30 mouse cellular contexts compared by ENCODE assay signal in the genomic region with DNA sequence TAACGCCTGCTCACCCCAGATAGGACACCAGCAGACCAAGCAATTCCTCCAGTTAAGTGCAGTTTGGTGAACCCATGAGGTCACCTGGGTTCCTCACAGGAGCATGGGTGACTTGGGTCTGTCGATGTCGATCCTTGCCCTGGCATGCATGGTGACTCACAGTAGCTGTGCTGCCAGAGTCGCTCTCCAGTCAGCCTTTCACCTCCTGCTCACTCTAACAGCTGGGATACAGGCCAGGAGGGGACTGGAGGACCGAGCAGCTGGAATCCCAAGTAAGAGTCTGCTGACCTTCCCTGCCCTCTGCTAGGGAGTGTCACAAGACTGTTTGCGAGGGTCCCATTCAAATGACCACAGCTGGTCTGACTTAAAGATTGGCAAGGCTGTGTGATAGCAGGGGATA. TPM values are rescaled to one million over a fixed set of nuclear protein-coding genes. Genes with fewer than 3 reads are reported as not detected.
A peak's percentile ranks its signal among the peaks of the same experiment; 100 is the strongest.
DNase-seq lines count a peak whose midpoint lies in the region; ATAC-seq lines count a peak whose summit lies in the region.
"Had no signal": no experiment of that assay in that cellular context is flagged by ENCODE, and none has a peak within 500 bp of the region (broad histone marks: within the 10 kb centered on the region; RNA-seq: fewer than 3 reads in every experiment).

No protein-coding gene starts in this region.

- peaks cover 10% of the 10 kb centered on the region; the same call in 1 of the 2 replicates for H3K36me3 ChIP-seq in heart, embryonic 10.5 days
- peaks cover 6% of the 10 kb centered on the region; the same call in 1 of the 2 replicates for H3K36me3 ChIP-seq in kidney, embryonic 16.5 days (ENCODE audit: insufficient read depth, low read length)
- H3K36me3 ChIP-seq: midbrain, embryonic 15.5 days had no signal

- no peaks in the 10 kb centered on the region for H3K27me3 ChIP-seq in heart, embryonic 10.5 days (ENCODE audit: insufficient read depth, poor library complexity, severe bottlenecking)
- H3K27me3 ChIP-seq in kidney, embryonic 16.5 days (ENCODE audit: insufficient read depth, low read length): no peaks in the 10 kb centered on the region
- H3K27me3 ChIP-seq: CH12.LX; hindbrain, embryonic 15.5 days; limb, embryonic 12.5 days; liver, embryonic 12.5 days; midbrain, embryonic 15.5 days; neural tube, embryonic 12.5 days; Patski had no signal

- H3K4me2 ChIP-seq in kidney, embryonic 16.5 days (replicated peaks; ENCODE audit: low read depth, low read length): no peak overlapping the region
- H3K4me2 ChIP-seq: hindbrain, embryonic 15.5 days; limb, embryonic 12.5 days; liver, embryonic 12.5 days; midbrain, embryonic 15.5 days; neural tube, embryonic 12.5 days had no signal

- 0 out of 2 replicates have a peak, but pooled peaks have one; percentile 27 for ATAC-seq in kidney, embryonic 16.5 days (ENCODE audit: low FRiP score, low TSS enrichment)
- ATAC-seq: forebrain, embryonic 14.5 days; inflammation-experienced regulatory T-cells, adult 6 months; liver, embryonic 12.5 days; liver, postnatal 0 days; midbrain, embryonic 15.5 days; Patski had no signal

- 78% methylated on average over 6 of the region's 6 CpGs for WGBS in heart, embryonic 10.5 days
- 63% methylated on average over 6 of the region's 6 CpGs for WGBS in kidney, embryonic 16.5 days

- no peak overlapping the region for H3K27ac ChIP-seq in heart, embryonic 10.5 days
- no peak overlapping the region for H3K27ac ChIP-seq in kidney, embryonic 16.5 days (ENCODE audit: low read length)
- H3K27ac ChIP-seq: hindbrain, embryonic 10.5 days; hindbrain, embryonic 15.5 days; limb, embryonic 12.5 days; liver, embryonic 12.5 days; midbrain, embryonic 10.5 days; midbrain, embryonic 15.5 days; neural tube, embryonic 12.5 days had no signal

- peak; percentile 68 for DNase-seq in heart, adult 11 months
- no peak for DNase-seq in heart, embryonic 10.5 days (ENCODE audit: low spot score)
- no peak for DNase-seq in kidney, adult 9 months
- DNase-seq in 3134 (ENCODE audit: extremely low read depth, insufficient read length, low spot score): peak; percentile 25
- peak; percentile 4 for DNase-seq in Muller cell, postnatal 12 days (ENCODE audit: inconsistent ontology term)
- DNase-seq in layer of hippocampus, postnatal 36 days: no peak
- DNase-seq in ovary, postnatal 36 days (ENCODE audit: low spot score): no peak
- DNase-seq: adrenal gland, adult 8-10 months; cerebellum, adult 11 months; cerebellum, adult 9-10 months; cerebellum, postnatal 36 days; gastrocnemius, postnatal 36 days; kidney, adult 2 months; kidney, postnatal 10 days; liver, postnatal 0 days; right cerebral cortex, postnatal 4 days; thymus, adult 2 months; thymus, postnatal 36 days had no signal

- H3K9ac ChIP-seq in kidney, embryonic 16.5 days (replicated peaks; ENCODE audit: low read length): no peak overlapping the region
- H3K9ac ChIP-seq: hindbrain, embryonic 15.5 days; limb, embryonic 12.5 days; liver, embryonic 12.5 days; liver, postnatal 0 days; midbrain, embryonic 15.5 days; neural tube, embryonic 12.5 days had no signal

- no peaks in the 10 kb centered on the region for H3K9me3 ChIP-seq in heart, embryonic 10.5 days
- no peaks in the 10 kb centered on the region for H3K9me3 ChIP-seq in kidney, embryonic 16.5 days (ENCODE audit: low read length)
- H3K9me3 ChIP-seq: hindbrain, embryonic 10.5 days; hindbrain, embryonic 15.5 days; limb, embryonic 12.5 days; liver, embryonic 12.5 days; midbrain, embryonic 10.5 days; midbrain, embryonic 15.5 days; neural tube, embryonic 12.5 days had no signal

- H3K4me1 ChIP-seq in heart, embryonic 10.5 days: no peaks in the 10 kb centered on the region
- no peaks in the 10 kb centered on the region for H3K4me1 ChIP-seq in kidney, embryonic 16.5 days (ENCODE audit: insufficient read depth, low read length)
- H3K4me1 ChIP-seq: hindbrain, embryonic 10.5 days; hindbrain, embryonic 15.5 days; limb, embryonic 12.5 days; liver, embryonic 12.5 days; midbrain, embryonic 15.5 days; neural tube, embryonic 12.5 days had no signal

- H3K4me3 ChIP-seq in heart, embryonic 10.5 days: no peak overlapping the region
- H3K4me3 ChIP-seq in kidney, embryonic 16.5 days (ENCODE audit: low read length): no peak overlapping the region
- H3K4me3 ChIP-seq: hindbrain, embryonic 10.5 days; hindbrain, embryonic 15.5 days; limb, embryonic 12.5 days; liver, embryonic 12.5 days; midbrain, embryonic 10.5 days; midbrain, embryonic 15.5 days; neural tube, embryonic 12.5 days had no signal

RNA-seq across cellular contexts. Expression of a gene that starts 33.5 kb away (rescaled TPM):
- polyA plus RNA-seq in heart, embryonic 10.5 days (2016; fragmentation: Nextera tagmentation; extraction: Ambion mirVana): 10.9 and 11.7 TPM in 2 replicates
- 16.3 and 16.6 TPM in 2 replicates for polyA plus RNA-seq in kidney, embryonic 16.5 days (2015; fragmentation: Nextera tagmentation; extraction: Ambion mirVana)
- 10 to 100 TPM; 40.6 to 41.7 TPM for total RNA-seq in layer of hippocampus, postnatal 36 days (2021)
- total RNA-seq: CH12.LX had no signal

Comparison
In these comparisons a context has a peak if more than half of its experiments do, and no peak if none do; other contexts are left out.
1. DNase-seq: peak in heart, adult 11 months (single experiment), 3134 (single experiment) and Muller cell, postnatal 12 days (single experiment); none in heart, embryonic 10.5 days (single experiment), kidney, adult 9 months (single experiment), layer of hippocampus, postnatal 36 days (0 of 2) and ovary, postnatal 36 days (single experiment).